Mouse (Mus musculus): Measurements from ENCODE around the gene Dgki.
A peak's percentile ranks its signal among the peaks of the same experiment; 100 is the strongest.

Gene Dgki

GRCm38 (mm10) chr6:37297744-37298482 is 2.1 kb downstream of the Dgki start:
- no peak for DNase-seq (ENCODE audit: extremely low spot score, low spot score)

GRCm38 (mm10) chr6:37292068-37292467 is 7.9 kb downstream of the Dgki start:
- DNase-seq (ENCODE audit: extremely low spot score, low spot score) = no peak

- DNase-seq (ENCODE audit: extremely low spot score, low spot score) = no peak
Observed at GRCm38 (mm10) chr6:37291171-37291570, 8.8 kb downstream of the Dgki start.

GRCm38 (mm10) chr6:37290691-37291090 is 9.3 kb downstream of the Dgki start:
- no peak for DNase-seq (ENCODE audit: extremely low spot score, low spot score)

- DNase-seq (ENCODE audit: extremely low spot score, low spot score) = no peak
Observed at GRCm38 (mm10) chr6:37286134-37286533, 13.8 kb downstream of the Dgki start.

GRCm38 (mm10) chr6:37284879-37285278 is 15.1 kb downstream of the Dgki start:
- no peak for DNase-seq (ENCODE audit: extremely low spot score, low spot score)

GRCm38 (mm10) chr6:37283336-37283735 is 16.6 kb downstream of the Dgki start:
- no peak for DNase-seq (ENCODE audit: extremely low spot score, low spot score)

- DNase-seq (ENCODE audit: extremely low spot score, low spot score) = no peak
Observed at GRCm38 (mm10) chr6:37282659-37283058, 17.3 kb downstream of the Dgki start.

- DNase-seq (ENCODE audit: extremely low spot score, low spot score) = no peak
Observed at GRCm38 (mm10) chr6:37276834-37277715, 22.9 kb downstream of the Dgki start.

GRCm38 (mm10) chr6:37276181-37276580 is 23.8 kb downstream of the Dgki start:
- DNase-seq (ENCODE audit: extremely low spot score, low spot score) = no peak

GRCm38 (mm10) chr6:37270905-37271591 is 28.9 kb downstream of the Dgki start:
- DNase-seq (ENCODE audit: extremely low spot score, low spot score) = no peak

GRCm38 (mm10) chr6:37268589-37268988 is 31.4 kb downstream of the Dgki start:
- DNase-seq (ENCODE audit: extremely low spot score, low spot score) = no peak

- no peak for DNase-seq (ENCODE audit: extremely low spot score, low spot score)
Observed at GRCm38 (mm10) chr6:37267952-37268351, 32.0 kb downstream of the Dgki start.

GRCm38 (mm10) chr6:37262486-37262885 is 37.5 kb downstream of the Dgki start:
- DNase-seq (ENCODE audit: extremely low spot score, low spot score) = no peak

GRCm38 (mm10) chr6:37261236-37261852 is 38.6 kb downstream of the Dgki start:
- no peak for DNase-seq (ENCODE audit: extremely low spot score, low spot score)

GRCm38 (mm10) chr6:37258662-37259061 is 41.3 kb downstream of the Dgki start:
- DNase-seq (ENCODE audit: extremely low spot score, low spot score) = no peak

- peak; percentile 68 for DNase-seq (ENCODE audit: extremely low spot score, low spot score)
Observed at GRCm38 (mm10) chr6:37254144-37254543, 45.8 kb downstream of the Dgki start.

GRCm38 (mm10) chr6:37252536-37252935 is 47.4 kb downstream of the Dgki start:
- no peak for DNase-seq (ENCODE audit: extremely low spot score, low spot score)

- DNase-seq (ENCODE audit: extremely low spot score, low spot score) = no peak
Observed at GRCm38 (mm10) chr6:37250671-37251070, 49.3 kb downstream of the Dgki start.

- DNase-seq (ENCODE audit: extremely low spot score, low spot score) = no peak
Observed at GRCm38 (mm10) chr6:37245757-37246156, 54.2 kb downstream of the Dgki start.

- DNase-seq (ENCODE audit: extremely low spot score, low spot score) = no peak
Observed at GRCm38 (mm10) chr6:37244074-37244473, 55.9 kb downstream of the Dgki start.

GRCm38 (mm10) chr6:37242769-37243121 is 57.2 kb downstream of the Dgki start:
- DNase-seq (ENCODE audit: extremely low spot score, low spot score) = no peak
